Mouse (Mus musculus): ENCODE data around the gene Chn2.

Gene Chn2

DNA sequence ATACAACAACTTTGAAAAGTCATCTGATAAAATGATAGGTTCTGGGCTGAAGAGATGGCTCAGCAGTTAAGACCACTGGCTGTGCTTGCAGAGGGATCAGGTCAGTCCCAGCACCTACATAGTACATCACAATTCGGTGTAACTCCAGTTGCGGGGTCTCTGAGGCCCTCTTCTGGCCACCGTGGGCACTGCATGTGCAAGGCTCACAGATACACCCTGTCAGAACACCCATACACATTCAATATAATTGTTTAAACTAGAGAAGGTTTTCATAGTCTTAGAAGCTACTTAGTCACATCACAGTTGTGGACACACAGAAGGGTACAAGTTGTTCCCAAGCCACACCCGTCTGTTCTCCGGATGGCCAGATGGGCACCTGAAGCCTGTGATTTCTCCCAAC is 213.9 kb downstream of the Chn2 start:
- DNase-seq, result peak; percentile 25

DNA sequence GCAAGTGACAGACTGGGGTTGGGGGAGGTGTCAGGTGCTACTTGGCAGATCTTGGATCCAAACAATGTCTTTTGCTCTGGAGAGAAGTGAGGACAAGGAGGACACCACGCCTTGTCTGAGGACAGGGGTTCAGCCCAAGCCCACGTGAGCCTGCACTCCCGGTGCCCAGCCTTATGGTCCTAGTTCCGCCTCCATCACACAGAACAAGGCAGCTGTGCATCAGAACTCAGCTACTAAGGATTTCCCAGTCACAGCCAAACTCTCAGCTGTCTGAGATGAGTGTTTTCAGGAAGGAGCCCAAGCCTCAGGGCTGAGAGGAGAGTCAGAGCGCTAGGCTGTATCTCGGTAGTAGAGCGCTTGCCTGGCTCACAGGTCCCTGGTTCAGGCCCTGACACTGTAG is 214.5 kb downstream of the Chn2 start:
- DNase-seq, result no peak

DNA sequence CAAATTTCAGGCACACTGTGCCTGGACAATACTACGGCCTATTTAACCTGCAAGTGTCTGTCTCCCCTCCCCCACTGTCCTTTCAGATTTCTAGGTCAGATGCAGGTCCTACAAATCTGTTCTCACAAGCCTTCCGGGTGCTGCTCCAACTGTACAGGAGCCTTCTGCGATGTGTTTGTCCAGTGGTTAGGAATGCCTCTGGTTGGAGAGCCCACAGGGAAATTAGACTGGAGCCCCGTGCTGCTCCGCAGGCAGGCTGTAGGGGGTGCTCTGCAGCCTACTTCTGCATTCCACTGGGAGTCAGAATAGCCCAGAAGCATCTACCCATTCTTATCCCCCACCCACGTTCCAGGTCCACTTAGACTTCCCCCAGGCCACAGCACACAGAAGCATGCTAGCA is 215.4 kb downstream of the Chn2 start:
- DNase-seq, result peak; percentile 21

DNA sequence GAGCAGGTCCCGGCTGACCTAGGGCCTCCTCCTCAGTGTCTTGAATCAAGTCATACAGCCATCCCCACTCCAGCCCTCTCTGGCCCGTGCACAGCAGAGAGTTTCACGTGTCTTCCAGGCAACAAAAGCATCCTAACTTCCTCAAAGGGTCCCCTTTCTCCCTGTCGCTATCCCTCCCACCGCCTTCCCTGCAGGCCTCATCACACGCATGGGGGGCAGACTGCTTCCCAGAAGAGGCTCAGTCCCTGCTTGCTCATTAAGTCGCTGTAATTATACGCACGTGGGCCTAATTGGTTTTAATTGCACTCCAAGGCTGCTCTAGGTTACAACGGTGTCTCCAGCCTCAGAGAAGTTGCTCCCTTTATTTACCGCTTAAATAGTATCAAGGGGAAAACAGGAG is 216.0 kb downstream of the Chn2 start:
- no peak for DNase-seq

DNA sequence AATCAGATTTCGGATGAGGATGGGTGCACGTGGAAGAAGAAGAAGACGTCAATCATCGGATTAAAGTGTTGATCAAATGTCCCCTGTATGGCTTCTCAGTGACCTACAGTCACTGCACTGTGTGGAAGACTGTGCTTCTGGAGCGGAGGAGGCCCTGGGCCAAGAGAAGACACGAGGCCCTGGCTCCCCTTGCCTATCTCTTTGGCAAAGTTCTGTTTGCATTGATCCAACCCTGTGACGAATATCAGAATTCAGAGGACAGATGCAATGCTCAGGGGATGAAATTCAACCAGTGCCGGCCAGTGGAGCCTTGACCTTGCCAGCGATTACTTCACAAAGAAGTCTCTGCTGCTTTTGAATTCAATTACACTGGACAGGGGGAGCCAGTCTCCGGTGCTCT is 217.0 kb downstream of the Chn2 start:
- DNase-seq, result no peak

DNA sequence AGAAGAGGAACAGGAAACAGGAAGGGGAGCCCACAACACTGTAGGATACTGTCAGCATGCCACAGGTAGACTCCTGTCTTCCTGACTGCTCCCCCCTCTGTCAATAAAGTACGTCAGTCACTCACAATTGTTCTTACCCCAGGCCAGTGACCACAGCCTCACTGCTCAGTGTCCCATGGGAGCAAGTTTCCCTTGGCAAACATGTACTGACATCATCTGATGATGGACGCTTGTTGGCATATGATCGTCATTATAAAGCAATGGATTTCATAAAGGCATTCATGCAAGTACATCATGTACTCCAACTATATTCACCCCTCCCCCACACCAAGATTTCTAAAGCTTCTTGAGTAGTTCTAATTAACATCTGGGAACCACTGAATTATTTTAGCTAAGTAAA is 218.2 kb downstream of the Chn2 start:
- no peak for DNase-seq

DNA sequence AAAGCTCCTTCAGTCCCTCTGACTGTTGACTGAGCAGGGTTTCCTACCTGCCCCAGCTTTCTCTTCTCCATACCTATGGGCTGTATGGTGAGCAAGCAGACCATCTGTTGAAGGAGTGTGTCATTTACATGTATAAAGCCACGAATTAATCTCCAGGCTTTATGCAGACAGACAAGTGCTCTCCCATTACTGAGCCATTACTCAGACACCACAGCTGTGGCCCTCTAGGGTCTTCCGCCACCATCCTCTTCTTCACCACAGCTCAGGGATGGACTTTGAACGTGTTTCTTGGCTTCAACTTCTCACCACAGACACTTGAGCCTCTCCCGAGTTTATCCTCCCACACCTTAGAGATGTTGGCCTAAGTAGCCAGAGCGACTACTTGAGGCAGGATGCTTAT is 219.1 kb downstream of the Chn2 start:
- no peak for DNase-seq

DNA sequence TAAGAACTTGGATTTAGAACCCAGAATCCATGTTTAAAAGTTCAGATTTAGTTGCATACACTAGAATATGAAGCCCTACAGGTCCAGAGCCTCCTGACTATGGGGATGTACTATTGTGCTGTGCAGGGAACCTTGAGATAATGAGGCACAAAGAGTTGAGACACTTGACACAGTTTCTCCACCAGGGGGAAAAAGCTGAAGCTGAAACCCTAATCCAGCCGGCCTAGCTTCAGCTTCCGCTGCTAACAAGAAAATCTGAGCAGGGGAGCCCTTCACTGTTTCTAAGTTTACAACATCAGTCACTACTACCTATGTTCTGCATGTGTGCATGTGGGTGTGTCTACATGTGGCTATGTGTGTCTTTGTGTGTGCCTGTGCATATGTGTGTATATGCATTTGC is 223.4 kb downstream of the Chn2 start:
- no peak for DNase-seq

DNA sequence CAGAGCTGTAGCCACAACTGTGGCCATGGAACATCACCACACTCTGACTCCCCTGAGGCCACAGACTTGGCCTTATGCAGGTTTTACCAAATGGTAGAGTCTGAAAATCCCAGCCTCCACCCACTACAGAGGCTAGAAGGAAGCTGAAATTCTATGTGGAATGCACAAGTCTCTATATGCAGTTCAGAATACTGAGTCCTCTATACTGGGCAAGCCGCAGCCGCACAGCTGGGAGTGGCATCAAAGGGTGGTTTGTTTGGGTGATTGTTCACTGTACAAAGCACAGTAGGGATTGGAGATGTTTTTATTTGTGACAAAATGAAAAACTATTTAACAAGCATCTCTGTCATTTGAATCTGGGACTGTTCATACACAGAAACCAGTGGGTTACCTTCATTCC is 224.5 kb downstream of the Chn2 start:
- DNase-seq, result no peak

DNA sequence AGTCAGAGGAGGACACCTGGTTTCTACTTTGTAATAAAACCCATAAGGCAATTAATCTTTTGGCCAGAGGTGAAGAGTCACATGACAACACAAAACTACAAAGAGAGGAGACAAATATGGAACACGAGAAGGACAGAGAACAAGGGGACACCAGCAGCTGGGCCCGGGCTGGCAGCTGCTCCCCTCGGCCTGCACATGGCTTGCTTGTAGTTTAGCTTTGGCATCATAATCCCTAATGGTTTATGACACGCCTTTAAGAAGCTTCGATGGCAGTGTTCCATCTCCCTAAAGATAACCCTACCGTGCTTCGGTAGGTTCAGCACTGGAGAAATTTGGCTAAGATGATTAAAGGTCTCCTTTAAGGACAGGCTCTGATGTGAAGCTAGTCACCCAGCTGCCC is 225.2 kb downstream of the Chn2 start:
- DNase-seq, result no peak

DNA sequence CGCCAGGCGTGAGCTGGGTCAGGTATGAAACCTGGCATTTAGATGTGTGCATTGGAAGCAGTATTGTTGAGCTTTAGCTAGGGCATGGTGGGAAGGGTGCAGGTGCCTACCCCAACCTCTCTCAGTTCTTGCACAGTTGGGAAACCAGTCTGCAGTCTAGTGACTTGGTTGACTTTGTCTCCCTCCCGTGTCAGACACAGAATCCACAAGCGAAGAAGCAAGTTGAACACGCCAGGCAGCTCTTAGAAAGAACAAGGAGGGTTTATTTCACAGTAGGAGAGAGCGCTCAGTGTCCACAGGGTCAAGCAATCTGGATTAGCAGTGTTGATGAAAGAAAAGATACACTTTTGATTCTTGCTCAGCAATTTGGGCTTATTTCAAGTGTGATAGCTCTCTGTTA is 226.0 kb downstream of the Chn2 start:
- DNase-seq, result no peak

DNA sequence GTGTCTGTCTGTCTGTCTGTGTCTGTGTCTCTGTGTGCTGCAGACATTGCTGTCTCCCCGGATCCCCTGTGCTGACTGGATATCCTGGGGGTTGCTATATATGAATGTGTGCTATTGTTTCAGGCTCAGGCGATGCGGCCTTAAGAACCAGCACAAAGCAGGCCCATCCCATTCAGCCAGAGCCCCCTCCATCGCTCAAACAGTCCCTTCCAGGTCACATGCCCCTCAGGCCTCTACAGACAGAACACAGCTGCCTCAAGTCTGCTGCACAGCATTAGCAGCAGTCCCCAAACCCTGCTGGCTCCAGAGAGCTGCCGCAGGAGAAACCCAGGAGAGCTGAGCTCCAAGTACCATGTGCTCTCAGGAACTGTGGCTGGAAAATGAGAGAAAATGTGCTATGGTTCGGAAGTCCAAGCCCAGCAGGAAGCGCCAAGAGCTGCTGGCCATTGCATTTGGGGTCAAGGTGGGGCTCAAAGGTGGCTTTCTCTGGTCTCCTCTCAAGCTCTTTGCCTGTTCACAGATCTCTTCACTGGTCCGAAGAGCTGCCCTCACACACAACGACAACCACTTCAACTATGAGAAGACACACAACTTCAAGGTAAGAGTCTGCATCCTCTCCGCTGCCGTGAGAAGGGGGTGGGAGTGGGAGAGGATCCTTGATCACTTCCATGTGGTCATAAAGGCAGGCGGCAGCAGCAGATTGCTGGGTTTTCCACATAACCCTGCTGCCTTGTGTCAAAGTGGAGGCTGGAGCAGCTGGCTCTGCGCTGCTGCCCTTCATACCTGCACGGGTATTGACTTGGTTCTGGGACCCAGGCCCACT is 233.4 kb downstream of the Chn2 start:
- no peak for DNase-seq

DNA sequence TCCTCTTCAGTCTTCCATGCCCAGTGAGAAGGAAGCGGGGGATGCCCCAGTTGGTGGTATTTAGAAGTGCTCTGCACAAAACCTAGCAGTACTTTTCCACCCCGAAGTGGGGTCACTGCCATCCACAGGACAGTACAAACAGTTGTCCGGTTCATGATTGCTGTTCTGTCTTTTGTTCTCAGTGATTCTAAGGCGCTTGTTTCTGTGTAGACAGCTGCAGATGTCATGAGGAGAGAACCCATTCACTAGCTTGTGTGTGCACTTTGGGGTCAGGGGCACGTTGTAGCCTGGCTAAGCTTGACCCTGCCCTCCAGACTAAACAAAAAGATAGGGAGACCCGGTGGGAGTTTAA is 234.0 kb downstream of the Chn2 start:
- no peak for DNase-seq

DNA sequence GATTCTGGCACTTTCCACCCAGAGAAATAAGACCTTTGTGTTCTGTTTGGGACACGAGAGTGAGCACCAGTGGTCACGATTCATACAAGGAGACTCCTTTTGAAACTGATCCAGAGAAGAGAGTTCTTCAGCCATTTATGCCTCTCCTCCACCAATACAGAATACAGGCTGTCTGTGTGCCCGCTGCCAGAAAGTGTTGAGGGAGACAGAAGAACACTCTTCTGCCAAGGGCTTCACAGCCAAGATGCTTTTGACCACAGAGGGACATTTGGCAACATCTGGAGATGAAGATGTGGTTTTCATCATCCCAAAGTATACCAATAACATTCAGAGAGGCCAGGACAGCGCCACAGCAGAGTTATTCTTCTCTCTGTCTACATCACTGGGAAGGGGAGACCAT is 237.9 kb downstream of the Chn2 start:
- no peak for DNase-seq

DNA sequence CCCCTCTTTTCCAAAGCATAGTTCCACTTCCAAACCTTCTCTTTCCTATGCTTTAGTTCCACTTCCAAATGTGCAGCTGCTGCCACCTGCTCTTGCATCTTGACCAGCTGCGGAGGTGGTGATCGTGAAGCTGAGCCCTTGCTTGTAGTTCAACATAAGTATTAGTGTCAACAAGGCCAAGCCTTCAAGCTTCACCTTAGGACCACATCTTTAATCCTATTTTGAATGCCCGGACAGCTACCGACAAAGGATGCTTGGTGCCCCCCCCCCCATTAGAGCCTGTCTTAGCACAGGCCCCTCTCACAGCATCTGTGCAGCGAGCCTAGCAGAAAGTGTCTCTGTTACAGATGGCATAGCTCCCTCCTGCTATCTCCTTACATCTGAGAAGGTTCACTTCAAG is 238.5 kb downstream of the Chn2 start:
- no peak for DNase-seq

DNA sequence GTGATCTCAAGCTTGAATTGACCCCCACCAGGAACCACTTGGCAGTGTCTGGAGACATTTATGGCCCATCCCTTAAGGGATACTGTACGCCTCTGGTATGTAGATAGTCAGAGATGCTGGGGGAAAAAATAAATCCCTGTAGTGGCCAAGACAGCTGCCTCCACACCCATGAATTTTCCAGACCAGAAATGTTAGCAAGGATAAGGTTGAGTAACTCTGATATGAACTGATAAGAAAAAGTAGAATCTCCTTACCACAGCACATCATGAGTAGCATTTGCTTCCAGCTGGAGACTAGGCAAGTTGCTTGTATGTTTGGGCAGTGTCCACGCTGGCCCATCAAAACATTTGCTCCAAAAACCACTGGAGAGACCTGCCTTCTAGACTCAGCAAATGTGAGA is 239.3 kb downstream of the Chn2 start:
- no peak for DNase-seq

DNA sequence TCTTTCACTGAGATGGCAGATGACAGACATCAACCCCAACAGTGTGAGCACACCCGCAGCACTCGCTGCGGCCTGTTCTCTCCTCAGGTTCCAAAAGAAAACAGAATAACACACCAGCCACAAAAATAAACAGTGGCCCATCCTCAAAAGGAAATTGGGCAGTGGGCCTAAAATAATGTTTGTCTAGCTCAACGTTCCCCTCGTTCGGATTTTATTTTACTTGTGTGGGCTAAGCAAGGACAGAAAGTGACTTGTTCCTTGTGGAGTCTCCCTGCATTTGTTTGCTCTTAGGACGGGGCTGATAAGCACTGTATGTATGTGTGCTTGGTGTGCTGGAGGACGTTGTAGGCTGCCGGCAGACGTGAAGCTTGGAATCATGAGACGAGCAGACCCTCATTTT is 240.0 kb downstream of the Chn2 start:
- no peak for DNase-seq

DNA sequence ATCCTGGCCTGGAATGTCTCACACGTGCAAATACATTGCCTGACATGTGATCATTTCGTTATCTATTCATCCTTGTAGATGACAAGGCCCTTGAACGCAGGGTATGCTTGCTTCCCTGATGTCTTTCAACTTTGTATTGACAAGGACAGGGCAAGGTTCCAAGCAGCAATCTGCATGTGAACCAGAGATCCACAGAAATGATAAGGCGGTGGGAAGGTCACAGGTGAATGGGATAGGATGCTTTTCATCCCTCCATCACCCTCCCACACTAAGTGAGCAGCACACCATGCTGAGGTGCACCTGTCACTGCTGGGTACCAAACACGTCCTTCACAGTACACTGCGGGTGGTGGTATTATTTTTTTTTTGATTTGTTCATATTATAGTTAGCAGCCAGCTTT is 240.9 kb downstream of the Chn2 start:
- no peak for DNase-seq

DNA sequence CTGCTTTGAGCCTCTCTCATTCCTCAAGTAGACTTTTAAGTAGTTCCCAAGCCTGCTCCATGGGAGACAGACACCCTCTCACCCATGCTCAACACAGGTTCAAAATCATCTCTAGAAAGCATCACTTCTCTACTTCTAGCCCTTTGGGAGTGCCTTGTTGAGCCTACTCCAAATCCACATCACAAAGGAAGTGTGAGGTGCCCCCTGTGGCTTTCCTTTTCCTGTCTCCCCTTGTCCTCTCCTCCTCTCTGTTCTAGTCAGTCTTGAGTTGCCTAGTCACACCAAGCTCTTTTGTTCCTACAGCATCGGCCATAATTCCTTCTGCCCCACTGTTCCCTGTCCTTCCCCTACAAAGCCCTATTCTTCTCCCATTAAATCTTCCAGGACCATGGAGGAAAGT is 243.9 kb downstream of the Chn2 start:
- no peak for DNase-seq

DNA sequence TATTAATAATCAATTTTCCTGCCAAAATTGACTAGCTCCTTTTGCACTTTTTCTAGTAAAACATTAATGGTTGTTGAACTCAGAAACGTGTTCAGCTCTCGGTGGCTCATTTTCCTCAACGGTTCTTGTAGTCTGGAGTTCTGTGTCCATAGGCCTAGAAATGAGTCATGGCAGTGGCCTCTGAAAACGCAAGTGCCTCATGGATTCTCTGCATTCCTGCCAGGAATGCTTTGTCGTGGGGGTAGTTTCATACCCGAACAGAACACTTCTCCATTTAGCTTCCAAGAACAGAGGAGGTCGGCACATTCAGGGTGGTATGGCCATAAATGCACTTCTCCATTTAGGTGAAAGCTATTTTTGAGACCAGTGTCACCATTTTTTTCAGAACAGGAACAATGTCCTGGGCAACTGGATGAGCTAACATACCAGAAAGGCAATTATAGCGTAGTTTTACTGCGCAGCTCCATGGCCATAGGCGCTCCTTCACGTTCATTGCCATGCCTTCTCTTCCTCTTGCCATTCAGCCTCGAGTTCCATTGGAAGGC is 244.9 kb downstream of the Chn2 start:
- DNase-seq, result no peak

DNA sequence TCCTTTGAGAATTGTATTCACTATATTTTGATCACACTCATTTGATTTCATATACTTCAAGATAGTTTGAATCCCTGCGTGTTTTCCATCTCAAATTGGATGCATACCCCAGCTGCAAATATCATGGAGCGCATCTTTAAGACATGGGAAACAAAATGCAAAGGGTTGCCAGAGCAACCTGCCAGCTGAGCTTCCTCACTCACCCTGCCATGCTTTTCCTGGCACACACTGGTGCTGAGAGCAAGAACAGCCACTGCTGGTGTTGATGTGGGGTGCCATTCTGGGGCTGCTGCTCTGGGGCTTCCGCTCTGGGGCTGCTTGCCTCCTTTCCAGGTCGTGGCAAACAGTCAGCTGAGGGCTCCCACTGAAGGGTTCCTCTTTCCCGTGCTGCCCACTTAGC is 247.5 kb downstream of the Chn2 start:
- no peak for DNase-seq

DNA sequence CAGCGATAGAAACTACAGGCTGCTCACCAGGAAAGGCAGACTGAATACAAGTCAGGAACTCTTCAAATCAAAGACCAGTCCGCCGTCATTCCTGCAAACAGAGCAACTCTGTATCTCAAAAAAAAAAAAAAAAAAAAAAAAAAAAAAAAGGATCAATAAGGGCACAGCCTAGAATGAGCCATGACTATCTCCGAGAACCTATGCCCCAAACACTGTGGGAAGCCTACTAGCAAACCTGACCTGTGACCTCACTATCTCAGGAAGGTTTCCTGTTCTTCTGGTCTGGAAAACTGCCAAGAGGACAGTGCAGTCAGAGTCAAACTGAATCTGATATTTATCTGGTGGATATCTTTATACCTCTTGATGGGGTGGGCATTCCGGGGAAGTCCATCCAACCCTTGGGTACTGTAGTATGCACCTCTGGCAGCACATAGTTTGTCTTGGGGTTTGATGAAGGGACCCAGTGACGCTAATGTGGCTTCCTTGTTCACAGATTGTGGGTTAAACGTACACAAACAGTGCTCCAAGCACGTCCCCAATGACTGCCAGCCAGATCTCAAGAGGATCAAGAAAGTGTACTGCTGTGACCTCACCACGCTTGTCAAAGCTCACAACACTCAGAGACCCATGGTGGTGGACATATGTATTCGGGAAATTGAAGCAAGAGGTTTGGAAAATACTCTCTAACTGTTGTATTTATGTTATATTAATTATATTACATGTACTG is 250.6 kb downstream of the Chn2 start:
- DNase-seq, result no peak

DNA sequence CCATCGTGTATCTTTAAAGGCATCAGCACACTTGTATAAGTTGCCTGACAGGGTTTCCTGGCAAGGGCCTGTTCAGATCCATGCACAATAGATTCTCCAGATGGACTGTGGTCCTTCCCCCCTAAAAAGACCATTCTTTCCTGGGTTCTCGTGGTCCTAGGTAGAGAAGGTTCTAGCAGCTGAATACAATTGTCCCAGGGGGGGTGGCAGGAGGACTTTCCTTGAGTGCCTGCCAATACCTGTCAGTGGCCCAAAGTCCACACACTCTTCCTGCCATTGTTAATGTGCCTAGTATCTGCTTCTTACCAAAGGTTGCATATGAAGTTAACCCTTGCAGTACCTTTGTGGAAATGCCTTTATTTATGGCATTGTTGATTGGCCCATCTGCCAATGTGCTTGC is 257.9 kb downstream of the Chn2 start:
- DNase-seq, result no peak

DNA sequence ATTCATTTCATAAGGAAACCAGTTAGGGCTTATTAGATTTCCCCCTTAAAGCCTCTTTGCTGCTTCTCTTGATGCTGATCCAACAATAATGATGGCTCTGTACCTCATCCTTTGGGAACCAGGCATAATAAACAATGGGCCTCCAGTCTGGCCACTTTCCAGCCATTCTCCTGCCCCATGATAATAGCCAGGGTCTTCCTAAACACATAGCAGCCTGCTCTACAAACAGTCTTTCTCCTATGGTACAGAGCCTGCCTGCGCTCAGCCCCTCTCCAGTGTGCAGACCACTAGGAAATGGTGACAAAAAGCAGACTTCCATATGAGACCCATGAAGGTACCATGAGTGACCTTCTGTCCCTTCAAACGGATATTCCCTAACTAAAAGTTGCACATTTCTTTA is 260.1 kb downstream of the Chn2 start:
- no peak for DNase-seq

DNA sequence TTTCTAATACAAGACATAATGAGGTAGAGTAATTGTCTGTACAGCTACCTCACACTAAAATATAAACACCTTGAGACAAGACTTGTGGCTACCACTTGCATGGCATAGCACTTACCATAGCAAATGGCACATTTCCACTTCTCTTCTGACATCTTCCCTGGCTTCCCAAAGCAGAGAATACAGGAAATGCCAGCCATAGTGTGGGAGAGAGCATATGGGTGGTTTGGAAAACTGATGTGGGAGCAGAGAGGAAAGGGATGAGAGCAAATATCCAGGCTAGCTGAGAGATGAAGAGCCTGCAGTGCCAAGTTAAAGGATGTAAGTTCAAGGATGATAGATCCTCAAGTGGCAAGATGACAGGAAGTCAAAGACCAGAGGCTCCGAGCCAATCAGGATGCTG is 266.4 kb downstream of the Chn2 start:
- DNase-seq, result no peak
